Mouse (Mus musculus) ovary, adult 2 months (tissue): ENCODE measurements around the gene Kcmf1. TPM values are rescaled to one million over a fixed set of nuclear protein-coding genes. Genes with fewer than 3 reads are reported as not detected.

Source experiments
- polyA plus RNA-seq: library from polyadenylated mRNA; depleted of rRNA; stranded (reverse); fragments of >200 nt; gene quantifications from 2 replicates; pipeline ENCODE4 v1.2.3, GENCODE M21; 2012; rRNA removed

The Kcmf1 gene
- polyA plus RNA-seq: 256 and 265 TPM in 2 replicates

GRCm38 (mm10) chr6:72899781-72900681 lies at the start of gene Kcmf1:
Gene Kcmf1 (minus strand): TSS chr6:72899979.

Other genes with a start within 250 kb of the Kcmf1 start
- 26.2 and 40.5 TPM in 2 replicates for gene Tcf7l1, start 110.7 kb downstream of the Kcmf1 start, polyA plus RNA-seq
- gene Tmsb10, start 58.8 kb upstream of the Kcmf1 start, polyA plus RNA-seq: 48.9 and 51.7 TPM in 2 replicates